Mouse (Mus musculus): ENCODE results near the gene Ctnnbl1. TPM values are rescaled to one million over a fixed set of nuclear protein-coding genes. Genes with fewer than 3 reads are reported as not detected.

The Ctnnbl1 gene
- total and polyA plus RNA-seq, 3 experiments, result 46.0 to 57.2 (median 48.6) TPM

DNA sequence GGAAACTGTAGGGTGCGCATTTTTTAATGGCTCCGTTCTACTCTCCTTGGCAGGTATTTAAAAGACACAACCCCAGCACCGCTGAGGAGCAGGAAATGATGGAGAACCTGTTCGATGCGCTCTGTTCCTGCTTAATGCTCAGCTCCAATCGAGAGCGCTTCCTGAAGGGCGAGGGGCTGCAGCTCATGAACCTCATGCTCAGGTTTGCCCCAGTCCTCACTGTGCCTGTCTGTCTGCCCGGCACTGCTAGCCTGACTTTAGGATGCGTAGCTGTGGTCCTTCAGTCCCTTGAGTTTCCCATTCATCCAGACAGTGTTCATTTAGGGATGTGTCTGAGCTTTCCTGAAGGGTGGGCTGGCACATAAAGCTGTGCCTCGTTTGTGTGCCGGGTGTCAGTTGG is 82.2 kb downstream of the Ctnnbl1 start:
- H3K4me1 ChIP-seq (ENCODE audit: control insufficient read depth in 1 of 2, insufficient read depth in 2 of 2), result peaks cover 14 to 39% of the 10 kb centered on the region in 2 experiments
- TF ChIP-seq ZMIZ1 (IDR thresholded peaks at IDR 0.05; ENCODE audit: low read depth, low read length) (no peak), NELFE (IDR thresholded peaks at IDR 0.05; ENCODE audit: low read depth, low read length) (no peak), NRF1 (IDR thresholded peaks at IDR 0.05; ENCODE audit: low read depth, low read length) (no peak), PAX5 (IDR thresholded peaks at IDR 0.05; ENCODE audit: low read length) (no peak), ELF1 (IDR thresholded peaks at IDR 0.05; ENCODE audit: low read depth, low read length) (no peak), RAD21 (IDR thresholded peaks at IDR 0.05; ENCODE audit: low read depth, low read length) (no peak), IRF4 (IDR thresholded peaks at IDR 0.05; ENCODE audit: low read depth, low read length) (no peak), MXI1 (IDR thresholded peaks at IDR 0.05; ENCODE audit: low read depth, low read length) (no peak)
- H3K27ac ChIP-seq (ENCODE audit: insufficient read depth, low read depth), result no peak overlapping the region
- H3K4me3 ChIP-seq (replicated peaks in 1 of 3; ENCODE audit: low read depth in 2 of 3, low read length in 2 of 3, poor library complexity in 1 of 3), result no peak overlapping the region
- no peaks in the 10 kb centered on the region for H3K79me2 ChIP-seq (replicated peaks; ENCODE audit: control insufficient read depth, extremely low read depth, insufficient read depth, poor library complexity, severe bottlenecking)
- H3K9me3 ChIP-seq (replicated peaks; ENCODE audit: low read length), result no peaks in the 10 kb centered on the region
- dilution Hi-C loops (cut with MboI; ENCODE audit: extremely low pct_ligation_motif_present, extremely low pct_unique_long_range_greater_than_20kb, low sequenced_read_pairs), result no loop called here
- H3K27me3 ChIP-seq (replicated peaks), result no peaks in the 10 kb centered on the region
- H3K36me3 ChIP-seq (replicated peaks in 1 of 2; ENCODE audit: control insufficient read depth in 1 of 2, insufficient read depth in 1 of 2, low read length in 1 of 2), result peaks cover 5 to 63% of the 10 kb centered on the region in 2 experiments
- no peak overlapping the region for H3K9ac ChIP-seq (ENCODE audit: insufficient read depth, low read depth)
- in situ Hi-C loops (cut with MboI; ENCODE audit: low pct_ligation_motif_present, low pct_unique_long_range_greater_than_20kb, low sequenced_read_pairs), result no loop called here
- no peak overlapping the region for H3K4me2 ChIP-seq (ENCODE audit: insufficient read depth, low read depth, poor library complexity, severe bottlenecking)
- no peak for DNase-seq (ENCODE audit: extremely low read depth)

DNA sequence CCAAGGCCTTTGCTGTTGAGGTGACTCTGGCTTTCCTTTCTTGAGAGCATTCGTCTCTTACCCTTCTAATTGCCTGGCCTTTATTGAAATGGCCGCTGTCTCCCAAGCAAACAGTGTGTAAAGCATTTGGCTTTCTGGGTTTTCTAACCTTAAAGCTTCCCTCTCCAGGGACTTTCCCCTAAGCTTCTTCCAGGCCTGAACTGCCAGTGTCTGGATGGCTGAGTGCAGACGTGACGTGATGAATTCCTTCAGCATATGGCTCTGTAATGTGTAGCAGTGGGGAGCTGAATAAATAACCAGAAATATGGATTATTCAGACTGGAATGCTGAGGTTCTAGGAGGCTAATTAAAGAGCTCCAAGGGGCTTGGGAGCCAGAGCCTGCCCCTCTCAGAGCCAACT is 84.1 kb downstream of the Ctnnbl1 start:
- Histone ChIP-seq H3K4me1 (ENCODE audit: control insufficient read depth in 1 of 2, insufficient read depth in 2 of 2) (peaks cover 14 to 40% of the 10 kb centered on the region in 2 experiments), H3K27ac (ENCODE audit: insufficient read depth, low read depth) (no peak overlapping the region)
- no peak for TF ChIP-seq RCOR1 (conservative IDR thresholded peaks at IDR 0.05; ENCODE audit: low read depth, low read length)

DNA sequence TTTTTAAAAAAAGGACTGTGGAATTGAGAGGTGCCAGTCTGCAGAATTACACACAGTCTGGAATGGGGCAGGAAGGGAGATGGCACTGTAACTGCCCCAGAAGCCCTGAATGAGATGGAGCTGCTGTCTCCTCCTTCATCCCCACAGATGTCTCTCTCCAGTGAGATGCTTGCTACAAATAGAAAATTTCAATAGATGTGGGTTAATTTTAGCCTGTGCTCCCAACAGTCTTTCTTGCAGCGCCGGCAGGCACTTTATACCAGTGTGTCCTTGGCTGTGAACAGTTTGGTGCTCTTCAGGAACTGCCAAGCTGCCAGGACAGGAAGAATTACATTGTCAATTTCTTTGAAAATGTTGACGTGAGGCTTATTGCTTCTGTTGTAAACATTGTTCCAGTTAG is 86.3 kb downstream of the Ctnnbl1 start:
- in situ Hi-C loops (cut with MboI; ENCODE audit: low pct_ligation_motif_present, low pct_unique_long_range_greater_than_20kb, low sequenced_read_pairs) (no loop called here), dilution Hi-C loops (cut with MboI; ENCODE audit: extremely low pct_ligation_motif_present, extremely low pct_unique_long_range_greater_than_20kb, low sequenced_read_pairs) (no loop called here)
- H3K4me1 ChIP-seq (ENCODE audit: control insufficient read depth in 1 of 2, insufficient read depth in 2 of 2), result peaks cover 9 to 28% of the 10 kb centered on the region in 2 experiments
- no peaks in the 10 kb centered on the region for H3K9me3 ChIP-seq (replicated peaks; ENCODE audit: low read length)
- H3K9ac ChIP-seq (ENCODE audit: insufficient read depth, low read depth), result no peak overlapping the region
- no peak for DNase-seq (ENCODE audit: extremely low read depth)
- no peaks in the 10 kb centered on the region for H3K79me2 ChIP-seq (replicated peaks; ENCODE audit: control insufficient read depth, extremely low read depth, insufficient read depth, poor library complexity, severe bottlenecking)
- no peak overlapping the region for H3K4me2 ChIP-seq (ENCODE audit: insufficient read depth, low read depth, poor library complexity, severe bottlenecking)
- no peak overlapping the region for H3K27ac ChIP-seq (ENCODE audit: insufficient read depth, low read depth)
- no peak overlapping the region for H3K4me3 ChIP-seq (replicated peaks in 1 of 3; ENCODE audit: low read depth in 2 of 3, low read length in 2 of 3, poor library complexity in 1 of 3)
- H3K27me3 ChIP-seq (replicated peaks), result no peaks in the 10 kb centered on the region
- H3K36me3 ChIP-seq (replicated peaks in 1 of 2; ENCODE audit: control insufficient read depth in 1 of 2, insufficient read depth in 1 of 2, low read length in 1 of 2), result peaks cover 7 to 58% of the 10 kb centered on the region in 2 experiments
- TF ChIP-seq ZNF384 (IDR thresholded peaks at IDR 0.05; ENCODE audit: low read depth, low read length), result no peak
- no peak for TF ChIP-seq SIN3A (IDR thresholded peaks at IDR 0.05; ENCODE audit: low read length)
- TF ChIP-seq TCF12 (IDR thresholded peaks at IDR 0.05; ENCODE audit: low read depth, low read length), result no peak
- no peak for TF ChIP-seq BHLHE40 (IDR thresholded peaks at IDR 0.05; ENCODE audit: low read depth, low read length)
- no peak for TF ChIP-seq POLR2AphosphoS2 (IDR thresholded peaks at IDR 0.05; ENCODE audit: low read depth, low read length)
- no peak for TF ChIP-seq ELF1 (IDR thresholded peaks at IDR 0.05; ENCODE audit: low read depth, low read length)
- no peak for TF ChIP-seq RAD21 (IDR thresholded peaks at IDR 0.05; ENCODE audit: low read depth, low read length)
- TF ChIP-seq MAFK (IDR thresholded peaks at IDR 0.05; ENCODE audit: insufficient replicate concordance, low read length), result no peak
- TF ChIP-seq ZMIZ1 (IDR thresholded peaks at IDR 0.05; ENCODE audit: low read depth, low read length), result no peak
- no peak for TF ChIP-seq KAT2A (IDR thresholded peaks at IDR 0.05; ENCODE audit: insufficient replicate concordance, low read length)
- TF ChIP-seq MAX (IDR thresholded peaks at IDR 0.05; ENCODE audit: low read length), result no peak
- no peak for TF ChIP-seq TBP (conservative IDR thresholded peaks at IDR 0.05; ENCODE audit: low read depth, low read length)
- no peak for TF ChIP-seq NELFE (IDR thresholded peaks at IDR 0.05; ENCODE audit: low read depth, low read length)
- TF ChIP-seq MYC (IDR thresholded peaks at IDR 0.05; ENCODE audit: low read depth, low read length), result no peak
- no peak for TF ChIP-seq USF2 (conservative IDR thresholded peaks at IDR 0.05; ENCODE audit: low read depth, low read length)
- no peak for TF ChIP-seq JUND (conservative IDR thresholded peaks at IDR 0.05; ENCODE audit: low read depth, low read length)

More for the DNA sequence above, 84.1 kb downstream of the Ctnnbl1 start:
- Histone ChIP-seq H3K79me2 (replicated peaks; ENCODE audit: control insufficient read depth, extremely low read depth, insufficient read depth, poor library complexity, severe bottlenecking) (no peaks in the 10 kb centered on the region), H3K4me3 (replicated peaks in 1 of 3; ENCODE audit: low read depth in 2 of 3, low read length in 2 of 3, poor library complexity in 1 of 3) (no peak overlapping the region), H3K9ac (ENCODE audit: insufficient read depth, low read depth) (no peak overlapping the region), H3K9me3 (replicated peaks; ENCODE audit: low read length) (no peaks in the 10 kb centered on the region), H3K36me3 (replicated peaks in 1 of 2; ENCODE audit: control insufficient read depth in 1 of 2, insufficient read depth in 1 of 2, low read length in 1 of 2) (peaks cover 7 to 69% of the 10 kb centered on the region in 2 experiments), H3K4me2 (ENCODE audit: insufficient read depth, low read depth, poor library complexity, severe bottlenecking) (no peak overlapping the region), H3K27me3 (replicated peaks) (no peaks in the 10 kb centered on the region)
- no peak for DNase-seq (ENCODE audit: extremely low read depth)
- dilution Hi-C loops (cut with MboI; ENCODE audit: extremely low pct_ligation_motif_present, extremely low pct_unique_long_range_greater_than_20kb, low sequenced_read_pairs), result no loop called here
- in situ Hi-C loops (cut with MboI; ENCODE audit: low pct_ligation_motif_present, low pct_unique_long_range_greater_than_20kb, low sequenced_read_pairs), result no loop called here
